Mouse (Mus musculus): ENCODE results near the gene Scyl1. TPM values are rescaled to one million over a fixed set of nuclear protein-coding genes. Genes with fewer than 3 reads are reported as not detected.
A peak's percentile ranks its signal among the peaks of the same experiment; 100 is the strongest.

Scyl1 gene
- total RNA-seq, 2 experiments from 2014 or later, result 74.1 to 80.9 TPM

- H3K4me3 ChIP-seq, result peak overlapping the region; percentile 97
- H3K27ac ChIP-seq, result peak overlapping the region; percentile 100
- no peak for TF ChIP-seq CTCF (conservative IDR thresholded peaks at IDR 0.05)
- DNase-seq (ENCODE audit: low spot score in 2 of 2), result no peak
Observed at GRCm38 (mm10) chr19:5801432-5801964, 30.3 kb upstream of the Scyl1 start.

GRCm38 (mm10) chr19:5800632-5801431, 29.6 kb upstream of the Scyl1 start:
- no peak for TF ChIP-seq CTCF (conservative IDR thresholded peaks at IDR 0.05)
- peak overlapping the region; percentile 97 for H3K4me3 ChIP-seq
- peak overlapping the region; percentile 100 for H3K27ac ChIP-seq
- peak in 1 of 2 experiments; percentile 15 for DNase-seq (ENCODE audit: low spot score in 2 of 2)

DNA sequence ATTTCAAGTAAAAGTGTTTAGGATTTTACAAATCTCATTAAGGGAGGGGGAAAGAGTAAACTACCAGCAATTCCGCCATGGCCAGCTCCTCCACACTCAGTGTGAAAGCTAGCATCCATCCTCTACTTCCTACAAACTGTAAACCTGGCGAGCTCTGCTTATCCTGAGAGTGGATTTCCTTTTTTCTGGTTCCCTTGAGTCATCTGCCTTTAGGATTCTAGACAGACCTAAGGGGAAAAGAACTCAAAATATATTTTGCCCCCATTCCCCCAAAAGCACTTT, 29.1 kb upstream of the Scyl1 start:
- DNase-seq (ENCODE audit: low spot score in 2 of 2), result peak in 1 of 2 experiments; percentile 7
- no peak for TF ChIP-seq CTCF (conservative IDR thresholded peaks at IDR 0.05)

GRCm38 (mm10) chr19:5799566-5800349, 28.5 kb upstream of the Scyl1 start:
- Histone ChIP-seq H3K4me3 (peak overlapping the region; percentile 97), H3K27ac (peak overlapping the region; percentile 100)
- no peak for TF ChIP-seq CTCF (conservative IDR thresholded peaks at IDR 0.05)
- peak in 1 of 2 experiments; percentile 17 for DNase-seq (ENCODE audit: low spot score in 2 of 2)

More for the DNA sequence above, 29.1 kb upstream of the Scyl1 start:
- Histone ChIP-seq H3K27ac (peak overlapping the region; percentile 100), H3K4me3 (peak overlapping the region; percentile 97)

GRCm38 (mm10) chr19:5798700-5799479, 27.7 kb upstream of the Scyl1 start:
- Histone ChIP-seq H3K27ac (peak overlapping the region; percentile 100), H3K4me3 (peak overlapping the region; percentile 97)
- DNase-seq (ENCODE audit: low spot score in 2 of 2), result peak in 1 of 2 experiments; percentile 20
- no peak for TF ChIP-seq CTCF (conservative IDR thresholded peaks at IDR 0.05)

DNA sequence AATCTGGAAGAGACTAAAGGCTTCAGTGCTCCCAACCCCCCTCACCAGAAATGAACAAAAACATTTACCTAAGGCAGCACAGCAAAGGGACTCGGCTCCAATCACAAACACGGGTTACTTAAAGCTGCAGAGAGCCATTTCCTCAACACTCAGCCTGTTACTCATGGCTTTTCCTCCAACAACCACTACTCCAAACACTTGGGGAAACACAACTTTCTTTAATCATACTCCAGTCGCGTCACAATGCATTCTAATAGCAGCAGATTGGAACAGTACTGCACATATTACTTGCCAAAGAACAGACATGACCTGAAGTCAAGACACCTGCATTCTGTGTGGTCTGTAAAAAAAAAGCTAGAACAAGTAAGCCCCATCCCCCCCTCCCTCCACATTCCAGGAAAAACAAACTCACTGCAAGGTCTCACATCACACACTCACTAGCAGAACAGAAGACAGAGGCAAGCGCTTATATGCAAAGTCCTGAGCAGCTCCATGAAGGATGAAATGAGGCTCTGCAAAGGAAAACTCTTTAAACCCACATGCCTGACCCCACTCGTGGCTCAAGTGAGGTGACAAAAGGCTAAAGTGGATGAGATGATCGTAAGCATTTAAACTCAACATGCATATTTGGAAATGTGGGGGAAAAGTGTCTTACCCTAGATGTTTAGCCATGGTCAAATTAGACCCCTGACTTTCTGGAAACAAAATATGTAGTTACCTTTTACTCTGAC, 26.3 kb upstream of the Scyl1 start:
- peak in 1 of 2 experiments; percentile 9 for DNase-seq (ENCODE audit: low spot score in 2 of 2)
- Histone ChIP-seq H3K27ac (peak overlapping the region; percentile 100), H3K4me3 (peak overlapping the region; percentile 97)
- TF ChIP-seq CTCF (conservative IDR thresholded peaks at IDR 0.05), result no peak

DNA sequence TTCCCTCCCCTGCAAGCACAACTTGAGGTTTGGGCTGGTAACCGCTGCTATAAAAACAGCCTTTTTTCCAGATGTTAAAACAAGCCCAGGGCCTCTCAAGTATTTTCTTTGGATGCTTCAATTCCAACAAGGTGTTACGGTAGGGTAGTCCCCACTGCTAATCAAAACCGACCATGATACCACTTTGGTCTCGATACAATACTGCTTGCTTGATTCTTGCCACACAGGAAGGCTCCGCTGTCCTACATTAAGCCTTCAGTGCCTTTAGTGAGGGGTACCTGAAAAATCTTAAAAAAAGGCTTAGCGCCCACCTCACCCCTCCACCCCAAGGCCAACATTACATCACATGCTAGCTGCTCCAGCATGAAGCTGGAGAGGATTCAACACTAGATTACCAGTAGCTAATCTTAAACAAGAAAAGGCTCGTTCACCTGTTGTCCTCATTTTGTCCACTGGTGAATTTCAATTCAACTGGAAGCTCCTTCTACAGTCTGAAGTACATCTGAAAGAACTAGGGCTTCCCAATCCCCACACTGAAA, 25.4 kb upstream of the Scyl1 start:
- peak in 1 of 2 experiments; percentile 10 for DNase-seq (ENCODE audit: low spot score in 2 of 2)

GRCm38 (mm10) chr19:5795668-5796572, 24.7 kb upstream of the Scyl1 start:
- H3K4me3 ChIP-seq, result peak overlapping the region; percentile 97
- TF ChIP-seq CTCF (conservative IDR thresholded peaks at IDR 0.05), result no peak
- DNase-seq (ENCODE audit: low spot score in 2 of 2), result peak in 1 of 2 experiments; percentile 11
- H3K27ac ChIP-seq, result peak overlapping the region; percentile 100

More for the DNA sequence above, 25.4 kb upstream of the Scyl1 start:
- TF ChIP-seq CTCF (conservative IDR thresholded peaks at IDR 0.05), result no peak
- peak overlapping the region; percentile 97 for H3K4me3 ChIP-seq
- H3K27ac ChIP-seq, result peak overlapping the region; percentile 100

- peak overlapping the region; percentile 100 for H3K27ac ChIP-seq
- DNase-seq (ENCODE audit: low spot score in 2 of 2), result peak in 1 of 2 experiments; percentile 15
- H3K4me3 ChIP-seq, result peak overlapping the region; percentile 97
- no peak for TF ChIP-seq CTCF (conservative IDR thresholded peaks at IDR 0.05)
Observed at GRCm38 (mm10) chr19:5794771-5795576, 23.8 kb upstream of the Scyl1 start.

DNA sequence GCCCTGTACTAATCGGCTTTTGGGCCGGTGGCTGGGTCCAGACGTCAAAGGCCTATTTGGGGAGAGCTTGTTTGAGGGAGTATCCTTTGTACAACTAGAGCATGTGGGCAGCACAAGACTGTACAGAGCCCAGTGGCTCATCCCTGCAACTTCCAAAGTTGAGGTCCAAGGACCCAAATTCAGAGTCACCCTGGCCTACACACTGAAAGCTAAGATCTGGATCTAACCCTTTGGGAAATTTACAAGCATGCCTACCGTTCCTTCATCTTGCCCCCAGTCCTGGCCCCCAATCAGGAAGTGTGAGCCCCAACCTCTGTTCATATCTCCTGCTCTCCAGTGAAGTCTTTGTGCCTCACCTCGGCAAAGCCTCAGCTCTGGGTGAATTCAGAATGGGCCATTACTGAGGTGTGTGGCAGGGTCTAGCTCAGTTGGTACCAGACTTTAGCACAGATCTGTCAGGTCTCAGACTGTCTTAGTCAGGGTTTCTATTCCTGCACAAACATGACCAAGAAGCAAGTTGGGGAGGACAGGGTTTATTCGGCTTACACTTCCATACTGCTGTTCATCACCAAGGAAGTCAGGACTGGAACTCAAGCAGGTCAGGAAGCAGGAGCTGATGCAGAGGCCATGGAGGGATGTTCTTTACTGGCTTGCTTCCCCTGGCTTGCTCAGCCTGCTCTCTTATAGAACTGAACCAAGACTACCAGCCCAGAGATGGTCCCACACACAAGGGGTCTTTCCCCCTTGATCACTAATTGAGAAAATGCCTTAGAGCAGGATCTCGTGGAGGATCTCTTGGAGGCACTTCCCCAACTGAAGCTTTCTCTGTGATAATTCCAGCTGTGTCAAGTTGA, 22.9 kb upstream of the Scyl1 start:
- peak overlapping the region; percentile 97; the same call in 1 of the 2 replicates for H3K4me3 ChIP-seq
- peak in 1 of 2 experiments; percentile 23 for DNase-seq (ENCODE audit: low spot score in 2 of 2)
- H3K27ac ChIP-seq, result peak overlapping the region; percentile 100
